In genomic region chr9:123481136-123481535, GRCm38 (mm10) we compare ENCODE assay signal across 10 mouse cellular contexts. TPM values are rescaled to one million over a fixed set of nuclear protein-coding genes. Genes with fewer than 3 reads are reported as not detected.
A peak's percentile ranks its signal among the peaks of the same experiment; 100 is the strongest.
DNase-seq lines count a peak whose midpoint lies in the region; ATAC-seq and TF ChIP-seq lines count a peak whose summit lies in the region.
"Had no signal": no experiment of that assay in that cellular context is flagged by ENCODE, and none has a peak within 500 bp of the region (broad histone marks: within the 10 kb centered on the region; RNA-seq: fewer than 3 reads in every experiment).

No protein-coding gene starts in this region.

- WGBS in heart, adult 2 months = 15% methylated on average over 7 of the region's 7 CpGs
- WGBS in heart, postnatal 0 days = 28% methylated on average over 7 of the region's 7 CpGs
- 21% methylated on average over 7 of the region's 7 CpGs for WGBS in liver, embryonic 16.5 days (ENCODE audit: insufficient replicate concordance)

- intact Hi-C loops in heart, adult 2 months (cut with DNase I) = no loop called here

- no peak for TF ChIP-seq CTCF in heart, adult 2 months (IDR thresholded peaks at IDR 0.05)
- TF ChIP-seq CTCF in G1E (IDR thresholded peaks at IDR 0.05; ENCODE audit: low read depth, low read length) = no peak
- no peak for TF ChIP-seq CTCF in heart, postnatal 0 days (IDR thresholded peaks at IDR 0.05; ENCODE audit: low read depth)

- no peak for TF ChIP-seq EP300 in heart, adult 2 months (IDR thresholded peaks at IDR 0.05; ENCODE audit: insufficient read depth, low read depth, low read length)
- no peak for TF ChIP-seq EP300 in heart, postnatal 0 days (IDR thresholded peaks at IDR 0.05; ENCODE audit: low read depth)

- peak overlapping the region; percentile 1 for H3K9ac ChIP-seq in heart, adult 2 months (ENCODE audit: low read depth, low read length)
- peak overlapping the region; percentile 80 for H3K9ac ChIP-seq in heart, postnatal 0 days (replicated peaks; ENCODE audit: low read depth, low read length)
- H3K9ac ChIP-seq in liver, embryonic 16.5 days (ENCODE audit: low read depth, low read length) = peak overlapping the region; percentile 91

- peak overlapping the region; percentile 84 for H3K4me3 ChIP-seq in heart, adult 2 months
- peak overlapping the region; percentile 57; the same call in 1 of the 2 replicates for H3K4me3 ChIP-seq in G1E (ENCODE audit: low read depth, low read length)
- H3K4me3 ChIP-seq in heart, postnatal 0 days (ENCODE audit: low read depth, low read length) = peak overlapping the region; percentile 64
- H3K4me3 ChIP-seq in liver, embryonic 16.5 days (ENCODE audit: low read depth, low read length) = peak overlapping the region; percentile 85

- H3K27ac ChIP-seq in heart, adult 2 months = peak overlapping the region; percentile 92
- H3K27ac ChIP-seq in heart, postnatal 0 days (ENCODE audit: low read depth) = no peak overlapping the region
- H3K27ac ChIP-seq in liver, embryonic 16.5 days (ENCODE audit: low read length) = peak overlapping the region; percentile 90

- ATAC-seq in G1E (ENCODE audit: extremely low read depth, insufficient number of reproducible peaks, low FRiP score, poor library complexity, severe bottlenecking) = no peak
- no peak for ATAC-seq in heart, postnatal 0 days (ENCODE audit: insufficient read depth, low read depth)
- ATAC-seq in liver, embryonic 16.5 days (ENCODE audit: low read depth) = peak; percentile 84
- no peak for ATAC-seq in frontal cortex, adult (ENCODE audit: low TSS enrichment)

- peaks cover 6% of the 10 kb centered on the region for H3K79me2 ChIP-seq in heart, adult 2 months (replicated peaks; ENCODE audit: control insufficient read depth, insufficient read depth, low read length)

- H3K4me1 ChIP-seq in heart, adult 2 months (ENCODE audit: control insufficient read depth, insufficient read depth, low read length) = peaks cover 27% of the 10 kb centered on the region
- H3K4me1 ChIP-seq in G1E (ENCODE audit: insufficient read depth, low read depth, low read length) = peaks cover 75% of the 10 kb centered on the region
- H3K4me1 ChIP-seq in heart, postnatal 0 days (ENCODE audit: control insufficient read depth, insufficient read depth) = peaks cover 64% of the 10 kb centered on the region
- peaks cover 65% of the 10 kb centered on the region for H3K4me1 ChIP-seq in liver, embryonic 16.5 days (ENCODE audit: control insufficient read depth, low read depth, low read length)

- no peaks in the 10 kb centered on the region for H3K27me3 ChIP-seq in heart, adult 2 months (ENCODE audit: control insufficient read depth, insufficient read depth, low read length)
- H3K27me3 ChIP-seq in G1E (ENCODE audit: insufficient read depth, low read length) = no peaks in the 10 kb centered on the region
- H3K27me3 ChIP-seq in heart, postnatal 0 days (ENCODE audit: control insufficient read depth, insufficient read depth, low read length) = no peaks in the 10 kb centered on the region
- H3K27me3 ChIP-seq in liver, embryonic 16.5 days (ENCODE audit: control insufficient read depth, insufficient read depth, low read depth, low read length) = no peaks in the 10 kb centered on the region

- no peak for DNase-seq in heart, adult 2 months
- DNase-seq in heart, adult 11 months = no peak
- DNase-seq in G1E (ENCODE audit: low spot score) = no peak
- DNase-seq in heart, postnatal 0 days (ENCODE audit: low spot score) = no peak
- no peak for DNase-seq in right cerebral cortex, postnatal 10 days (ENCODE audit: low spot score in 2 of 2)
- no peak for DNase-seq in urinary bladder, postnatal 36 days (ENCODE audit: low spot score in 2 of 2)
- DNase-seq: cerebellum, adult 11 months; layer of hippocampus, postnatal 36 days had no signal

- H3K9me3 ChIP-seq in G1E (replicated peaks) = no peaks in the 10 kb centered on the region
- H3K9me3 ChIP-seq in heart, postnatal 0 days (replicated peaks; ENCODE audit: control insufficient read depth, low read length) = no peaks in the 10 kb centered on the region
- no peaks in the 10 kb centered on the region for H3K9me3 ChIP-seq in liver, embryonic 16.5 days (replicated peaks; ENCODE audit: control insufficient read depth, low read length)

- peaks cover 36% of the 10 kb centered on the region for H3K36me3 ChIP-seq in heart, adult 2 months (ENCODE audit: control insufficient read depth, insufficient read depth, low read length)
- H3K36me3 ChIP-seq in G1E (replicated peaks) = peaks cover 67% of the 10 kb centered on the region
- peaks cover 24% of the 10 kb centered on the region; the same call in 1 of the 2 replicates for H3K36me3 ChIP-seq in heart, postnatal 0 days (replicated peaks; ENCODE audit: control insufficient read depth, insufficient read depth, low read length)
- peaks cover 2% of the 10 kb centered on the region; the same call in 1 of the 2 replicates for H3K36me3 ChIP-seq in liver, embryonic 16.5 days (ENCODE audit: control insufficient read depth, insufficient read depth)

- H3K4me2 ChIP-seq in heart, postnatal 0 days (ENCODE audit: low read depth, low read length) = peak overlapping the region; percentile 98
- peak overlapping the region; percentile 94 for H3K4me2 ChIP-seq in liver, embryonic 16.5 days (ENCODE audit: low read depth, low read length)

- TF ChIP-seq POLR2A in heart, adult 2 months (IDR thresholded peaks at IDR 0.05; ENCODE audit: insufficient read depth, low read depth, low read length) = no peak

RNA-seq across cellular contexts. Expression of gene Limd1, which starts 2.6 kb away (rescaled TPM):
- total RNA-seq in heart, adult 2 months (2021) = 10 to 100 TPM; 33.7 to 48.9 TPM
- polyA plus RNA-seq in heart, adult 2 months (2012; rRNA removed) = 34.6 and 50.0 TPM in 2 replicates
- total RNA-seq in G1E (2014; fragmentation: Nextera tagmentation) (30.3 and 31.2 TPM in 2 replicates), G1E (2017) (22.8 and 24.9 TPM in 2 replicates)
- polyA plus RNA-seq in G1E (2012) = 12.8 and 14.0 TPM in 2 replicates
- total RNA-seq in heart, postnatal 0 days (2014; rRNA removed; ENCODE audit: low replicate concordance) = 128 and 143 TPM in 2 replicates
- polyA plus RNA-seq in heart, postnatal 0 days (2015; fragmentation: Nextera tagmentation; extraction: Ambion mirVana) = 40.2 and 42.4 TPM in 2 replicates
- polyA plus RNA-seq in liver, embryonic 16.5 days (2015; fragmentation: Nextera tagmentation; extraction: Ambion mirVana) = 20.3 and 22.5 TPM in 2 replicates

RNA-seq across cellular contexts. Expression of gene Sacm1l, which starts 48.4 kb away (rescaled TPM):
- 10 to 100 TPM; 35.4 to 36.8 TPM for total RNA-seq in heart, adult 2 months (2021)
- 8.3 and 18.9 TPM in 2 replicates for polyA plus RNA-seq in heart, adult 2 months (2012; rRNA removed)
- total RNA-seq in G1E (2014; fragmentation: Nextera tagmentation) = 42.3 and 43.3 TPM in 2 replicates
- total RNA-seq in G1E (2017) = 54.7 and 59.7 TPM in 2 replicates
- polyA plus RNA-seq in G1E (2012) = 1.8 and 2.0 TPM in 2 replicates
- 29.9 and 32.9 TPM in 2 replicates for total RNA-seq in heart, postnatal 0 days (2014; rRNA removed; ENCODE audit: low replicate concordance)
- polyA plus RNA-seq in heart, postnatal 0 days (2015; fragmentation: Nextera tagmentation; extraction: Ambion mirVana) = 36.4 and 38.9 TPM in 2 replicates
- 25.7 and 28.0 TPM in 2 replicates for polyA plus RNA-seq in liver, embryonic 16.5 days (2015; fragmentation: Nextera tagmentation; extraction: Ambion mirVana)

Comparison
In these comparisons a context has a peak if more than half of its experiments do, and no peak if none do; other contexts are left out.
1. H3K9ac ChIP-seq: peak in every context shown above with its lines; median percentile 91 in liver, embryonic 16.5 days; 80 in heart, postnatal 0 days; 1 in heart, adult 2 months.